Mouse (Mus musculus) cortical plate, adult 2 months (tissue): ENCODE data around the gene Mcrip1.

Source experiments
- CTCF ChIP-seq: fragments of 200-500 bp; IDR thresholded peaks from 2 replicates; pipeline ENCODE4 v1.5.1; 2011; ENCODE audit warnings: mild to moderate bottlenecking, control low read depth, low read length; ENCODE audit not compliant: insufficient read depth; ENCODE audit errors: extremely low read depth
- POLR2A ChIP-seq: fragments of 200-500 bp; IDR thresholded peaks from 2 replicates; pipeline ENCODE4 v1.6.1; 2011; ENCODE audit warnings: mild to moderate bottlenecking, low read length, control low read depth; ENCODE audit not compliant: insufficient read depth; ENCODE audit errors: extremely low read depth

DNA sequence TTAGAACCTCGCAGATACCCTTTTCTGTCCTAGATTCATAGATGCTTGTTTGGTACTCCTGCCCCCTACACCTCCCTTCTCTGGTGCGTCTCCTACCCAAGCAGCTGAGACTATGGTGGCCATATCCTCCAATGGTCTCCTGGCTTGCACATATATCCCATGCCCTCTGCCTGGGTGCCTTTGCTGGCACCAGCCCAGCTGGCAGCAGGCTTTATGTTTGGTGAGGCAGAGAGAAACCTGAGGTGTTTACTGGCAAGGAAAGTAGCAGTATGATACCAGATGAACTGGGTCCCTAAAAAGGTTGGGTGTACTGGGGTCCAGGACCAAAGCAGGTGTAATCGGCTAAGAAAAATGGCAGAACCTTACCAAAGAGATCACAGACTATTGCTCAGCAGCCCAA is 3.6 kb downstream of the Mcrip1 start:
- no peak for TF ChIP-seq CTCF
- no peak for TF ChIP-seq POLR2A
